Mouse (Mus musculus) heart, embryonic 15.5 days (tissue): ENCODE data around the gene Pnpo. TPM values are rescaled to one million over a fixed set of nuclear protein-coding genes. Genes with fewer than 3 reads are reported as not detected.

Experiments
- ATAC-seq: fragments of 200-750 bp; cut with Nextera tagmentation; replicated peaks from 2 replicates; pipeline ENCODE4 v1.8.0; 2017; ENCODE audit warnings: low read depth, moderate TSS enrichment; ENCODE audit not compliant: insufficient number of reproducible peaks, insufficient read depth, low FRiP score
- H3K27ac ChIP-seq: fragments of 300-500 bp; sonication (generic); 2 replicates; pipeline ENCODE4 v1.5.1; 2015; ENCODE audit warnings: mild to moderate bottlenecking, inconsistent platforms
- H3K27me3 ChIP-seq: fragments of 300-500 bp; sonication (generic); 2 replicates; pipeline ENCODE4 v1.6.1; 2015; ENCODE audit warnings: inconsistent platforms
- H3K36me3 ChIP-seq: fragments of 300-500 bp; sonication (generic); 2 replicates; pipeline ENCODE4 v1.6.1; 2015; ENCODE audit warnings: mild to moderate bottlenecking, inconsistent platforms
- H3K4me1 ChIP-seq: fragments of 300-500 bp; sonication (generic); replicated peaks from 2 replicates; pipeline ENCODE4 v1.6.1; 2015; ENCODE audit warnings: inconsistent platforms
- H3K4me2 ChIP-seq: fragments of 300-500 bp; sonication (generic); 2 replicates; pipeline ENCODE4 v1.6.1; 2015; ENCODE audit warnings: inconsistent platforms, mild to moderate bottlenecking, moderate library complexity
- H3K4me3 ChIP-seq: fragments of 300-500 bp; sonication (generic); 2 replicates; pipeline ENCODE4 v1.5.1; 2015; ENCODE audit warnings: mild to moderate bottlenecking, inconsistent platforms
- H3K9ac ChIP-seq: fragments of 300-500 bp; sonication (generic); 2 replicates; pipeline ENCODE4 v1.6.1; 2015; ENCODE audit warnings: mild to moderate bottlenecking, inconsistent platforms
- H3K9me3 ChIP-seq: fragments of 300-500 bp; sonication (generic); replicated peaks from 2 replicates; pipeline ENCODE4 v1.6.1; 2016; ENCODE audit warnings: inconsistent platforms
- WGBS: fragments of 180-500 bp; shearing (Covaris S2); methylation state at CpG from one replicate; pipeline ENCODE4 v1.1.7; 2015; ENCODE audit warnings: mixed read lengths; 5-methylcytosine and 5-hydroxymethylcytosine counted together
- polyA plus RNA-seq: library from polyadenylated mRNA; unstranded; fragments of >200 nt; fragmentation: Nextera tagmentation; extraction: Ambion mirVana; gene quantifications from 2 replicates; pipeline ENCODE4 v1.2.1, GENCODE M21; 2015

The Pnpo gene
- polyA plus RNA-seq, 1 experiment from 2014 or later: 65.2 TPM

- no peak overlapping the region for H3K4me3 ChIP-seq
- H3K9me3 ChIP-seq: no peaks in the 10 kb centered on the region
- H3K27me3 ChIP-seq: no peaks in the 10 kb centered on the region
- H3K36me3 ChIP-seq: no peaks in the 10 kb centered on the region
- WGBS: 70% methylated on average over 4 of the region's 4 CpGs
- ATAC-seq: no peak
- no peak overlapping the region for H3K9ac ChIP-seq
- no peak overlapping the region for H3K4me2 ChIP-seq
- no peak overlapping the region for H3K27ac ChIP-seq
- no peaks in the 10 kb centered on the region for H3K4me1 ChIP-seq
Measured at GRCm38 (mm10) chr11:96895886-96896285, 47.9 kb downstream of the Pnpo start.

DNA sequence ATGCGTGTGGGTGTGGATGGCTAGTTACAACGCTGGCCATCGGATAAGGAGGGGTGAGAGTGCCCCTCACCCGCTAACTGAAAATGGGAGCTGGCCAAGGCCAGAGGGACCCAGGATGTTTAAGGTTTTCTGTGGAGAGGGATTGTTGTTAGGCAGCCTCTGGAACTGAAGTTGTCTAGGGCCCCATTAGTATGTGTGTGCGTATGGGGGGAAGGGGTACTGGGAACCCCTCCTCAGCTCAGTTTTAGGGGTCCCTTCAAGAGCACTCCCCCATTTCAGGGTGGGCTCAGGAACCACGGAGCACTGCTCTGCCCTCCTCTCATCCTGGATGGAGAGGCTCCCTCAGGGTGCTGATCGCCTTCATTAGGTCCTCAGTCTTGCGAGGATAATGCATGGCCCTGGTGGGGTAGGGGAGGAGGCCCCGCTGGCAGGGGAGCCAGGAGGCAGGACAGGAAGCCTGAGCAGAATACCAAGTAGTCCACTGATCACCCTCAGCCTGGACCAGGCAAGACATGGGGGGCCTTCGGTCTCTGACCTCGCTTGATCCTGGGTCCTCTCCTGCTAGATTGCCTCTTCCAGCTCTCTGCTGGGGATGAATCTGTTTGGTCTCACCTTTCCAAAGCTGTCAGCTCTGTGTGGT, 50.5 kb downstream of the Pnpo start:
- Histone ChIP-seq H3K4me2 (no peak overlapping the region), H3K4me3 (no peak overlapping the region), H3K27me3 (no peaks in the 10 kb centered on the region), H3K27ac (no peak overlapping the region), H3K36me3 (no peaks in the 10 kb centered on the region), H3K9me3 (no peaks in the 10 kb centered on the region), H3K9ac (no peak overlapping the region), H3K4me1 (no peaks in the 10 kb centered on the region)
- no peak for ATAC-seq
- WGBS: 53% methylated on average over 11 of the region's 11 CpGs

- no peak overlapping the region for H3K4me3 ChIP-seq
- WGBS: 52% methylated on average over 14 of the region's 14 CpGs
- ATAC-seq: no peak
- no peaks in the 10 kb centered on the region for H3K9me3 ChIP-seq
- no peaks in the 10 kb centered on the region for H3K27me3 ChIP-seq
- H3K36me3 ChIP-seq: no peaks in the 10 kb centered on the region
- no peak overlapping the region for H3K9ac ChIP-seq
- no peaks in the 10 kb centered on the region; the same call in 1 of the 2 replicates for H3K4me1 ChIP-seq
- H3K27ac ChIP-seq: no peak overlapping the region
- H3K4me2 ChIP-seq: no peak overlapping the region
Measured at GRCm38 (mm10) chr11:96891784-96892527, 51.8 kb downstream of the Pnpo start.

Other genes starting within 250 kb of the Pnpo start
- 10.9 and 13.4 TPM in 2 replicates for gene Snx11, start 166.4 kb downstream of the Pnpo start, polyA plus RNA-seq
- 52.4 and 52.9 TPM in 2 replicates for gene Cbx1, start 154.9 kb downstream of the Pnpo start, polyA plus RNA-seq
- 75.3 and 79.0 TPM in 2 replicates for gene Nfe2l1, start 114.0 kb downstream of the Pnpo start, polyA plus RNA-seq
- 120 and 122 TPM in 2 replicates for gene Copz2, start 94.1 kb downstream of the Pnpo start, polyA plus RNA-seq
- gene Cdk5rap3, start 27.5 kb downstream of the Pnpo start, polyA plus RNA-seq: 45.2 and 58.7 TPM in 2 replicates
- gene Prr15l, start 15.9 kb downstream of the Pnpo start, polyA plus RNA-seq: 1.7 and 2.9 TPM in 2 replicates
- gene Sp2, start 39.0 kb upstream of the Pnpo start, polyA plus RNA-seq: 12.9 and 18.2 TPM in 2 replicates
- gene Sp6, start 69.4 kb upstream of the Pnpo start, polyA plus RNA-seq: 0.09 and 0.15 TPM in 2 replicates
- 14.7 and 20.3 TPM in 2 replicates for gene Scrn2, start 86.0 kb upstream of the Pnpo start, polyA plus RNA-seq
- gene Lrrc46, start 97.4 kb upstream of the Pnpo start, polyA plus RNA-seq: 0.72 and 1.1 TPM in 2 replicates
- gene Mrpl10, start 97.6 kb upstream of the Pnpo start, polyA plus RNA-seq: 61.1 and 67.3 TPM in 2 replicates
- gene Osbpl7, start 106.6 kb upstream of the Pnpo start, polyA plus RNA-seq: 4.4 and 8.5 TPM in 2 replicates
- gene Tbx21, start 171.3 kb upstream of the Pnpo start, polyA plus RNA-seq: 0.05 and 0.36 TPM in 2 replicates
- 4.7 and 6.5 TPM in 2 replicates for gene Tbkbp1, start 207.5 kb upstream of the Pnpo start, polyA plus RNA-seq
- 29.5 and 31.4 TPM in 2 replicates for gene Kpnb1, start 243.9 kb upstream of the Pnpo start, polyA plus RNA-seq